Mouse (Mus musculus) myocyte (in vitro differentiated cells): Measurements from ENCODE around the gene Mgme1. TPM values are rescaled to one million over a fixed set of nuclear protein-coding genes. Genes with fewer than 3 reads are reported as not detected.

Experiments used
- H3K27me3 ChIP-seq: one replicate; pipeline ENCODE4 v1.6.1; 2011; ENCODE audit not compliant: control insufficient read depth, insufficient read depth, insufficient read length
- H3K36me3 ChIP-seq: one replicate; pipeline ENCODE4 v1.6.1; 2011; ENCODE audit not compliant: control insufficient read depth, insufficient read depth
- H3K4me2 ChIP-seq: one replicate; pipeline ENCODE4 v1.6.1; 2011; ENCODE audit warnings: low read depth, control low read depth
- H3K4me3 ChIP-seq: one replicate; pipeline ENCODE4 v1.5.1; 2011; ENCODE audit warnings: mild to moderate bottlenecking, control low read depth, moderate library complexity
- H3K79me2 ChIP-seq: one replicate; pipeline ENCODE4 v1.6.1; 2011; ENCODE audit not compliant: control insufficient read depth, insufficient read depth
- H3ac ChIP-seq: one replicate; pipeline ENCODE4 v1.6.1; 2011; ENCODE audit not compliant: control insufficient read depth, insufficient read length
- CEBPB ChIP-seq: IDR thresholded peaks from 2 replicates; pipeline ENCODE4 v1.6.1; 2011; ENCODE audit warnings: mild to moderate bottlenecking, moderate library complexity; ENCODE audit not compliant: poor library complexity, insufficient read depth, severe bottlenecking
- E2F4 ChIP-seq: IDR thresholded peaks from one replicate; pipeline ENCODE4 v1.6.1; 2011; ENCODE audit warnings: mild to moderate bottlenecking, control low read depth, moderate library complexity; ENCODE audit not compliant: insufficient read depth
- MAX ChIP-seq: IDR thresholded peaks from one replicate; pipeline ENCODE4 v1.6.1; 2011; ENCODE audit warnings: low read depth, mild to moderate bottlenecking, control low read depth
- MYOD1 ChIP-seq, 3 experiments: IDR thresholded peaks; one replicate each; pipeline ENCODE4 v1.6.1; 2011; ENCODE audit warnings: control low read depth in 2 of 3, low read depth in 2 of 3, mild to moderate bottlenecking in 2 of 3, moderate library complexity in 1 of 3; ENCODE audit not compliant: insufficient read length in 2 of 3, control insufficient read depth in 1 of 3
- MYOG ChIP-seq, 3 experiments: IDR thresholded peaks; one replicate each; pipeline ENCODE4 v1.6.1; 2011; ENCODE audit warnings: control low read depth in 2 of 3, low read depth in 2 of 3, mild to moderate bottlenecking in 2 of 3; ENCODE audit not compliant: insufficient read length in 2 of 3, control insufficient read depth in 1 of 3, insufficient read depth in 1 of 3
- POLR2A ChIP-seq: IDR thresholded peaks from one replicate; pipeline ENCODE4 v1.6.1; 2011; ENCODE audit warnings: low read depth, mild to moderate bottlenecking, control low read depth, moderate library complexity; ENCODE audit not compliant: insufficient read length
- POLR2AphosphoS2 ChIP-seq: IDR thresholded peaks from one replicate; pipeline ENCODE4 v1.6.1; 2011; ENCODE audit warnings: low read depth, control low read depth; ENCODE audit not compliant: insufficient read length
- REST ChIP-seq: IDR thresholded peaks from one replicate; pipeline ENCODE4 v1.6.1; 2011; ENCODE audit warnings: mild to moderate bottlenecking, control low read depth, moderate library complexity; ENCODE audit not compliant: insufficient read depth, insufficient read length
- SRF ChIP-seq: IDR thresholded peaks from one replicate; pipeline ENCODE4 v1.6.1; 2011; ENCODE audit warnings: low read depth; ENCODE audit not compliant: control insufficient read depth, insufficient read length
- TCF12 ChIP-seq: IDR thresholded peaks from one replicate; pipeline ENCODE4 v1.6.1; 2011; ENCODE audit warnings: mild to moderate bottlenecking, control low read depth; ENCODE audit not compliant: poor library complexity, insufficient read depth, severe bottlenecking
- TCF3 ChIP-seq: IDR thresholded peaks from one replicate; pipeline ENCODE4 v1.6.1; 2011; ENCODE audit warnings: low read depth, control low read depth; ENCODE audit not compliant: insufficient read length
- USF1 ChIP-seq: IDR thresholded peaks from one replicate; pipeline ENCODE4 v1.6.1; 2011; ENCODE audit warnings: low read depth, mild to moderate bottlenecking, control low read depth, moderate library complexity
- polyA plus RNA-seq: library from polyadenylated mRNA; unstranded; fragments of >200 nt; fragmentation: generic; extraction: Trizol; gene quantifications from one replicate; pipeline ENCODE4 v1.2.1, GENCODE M21; 2012; ENCODE audit warnings: missing spikeins

Mgme1 gene
- polyA plus RNA-seq, 1 experiment, result 3.7 TPM

DNA sequence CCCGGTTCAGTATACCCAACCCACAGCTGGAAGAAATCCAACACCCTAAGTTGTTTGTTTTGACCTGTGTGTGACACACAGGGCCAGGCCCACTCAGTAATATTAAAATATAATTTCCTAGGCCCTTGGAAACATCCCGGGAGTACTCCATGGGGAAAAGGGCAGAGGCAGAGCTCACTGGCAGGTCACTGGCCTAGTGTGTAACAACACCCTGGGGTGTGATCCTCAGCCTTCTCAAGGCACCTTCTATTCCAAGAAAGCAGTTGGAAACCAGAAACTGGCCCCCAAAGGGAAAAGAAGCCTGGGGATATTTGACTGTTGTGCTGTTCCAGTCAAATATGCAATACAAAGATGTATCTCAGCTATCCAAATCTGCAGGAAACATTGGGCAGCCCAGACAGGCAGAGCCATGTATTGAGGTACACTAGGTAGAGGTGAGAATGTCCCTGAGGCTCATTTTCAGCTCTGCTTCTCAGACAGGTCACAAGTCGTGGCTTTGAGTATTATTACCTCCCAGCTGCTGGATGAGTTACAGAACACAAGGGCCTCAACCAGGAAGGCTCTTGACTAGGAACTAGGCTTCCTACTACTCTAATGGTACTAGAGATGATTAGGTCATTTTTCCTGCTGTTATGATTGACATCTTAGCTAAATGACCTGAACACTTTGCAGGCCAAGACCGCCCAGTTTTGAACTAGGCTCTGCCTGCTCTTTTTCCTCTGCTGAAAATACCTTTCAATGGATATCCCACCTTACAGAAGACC lies 21.7 kb upstream of the Mgme1 start:
- no peak overlapping the region for H3K4me2 ChIP-seq
- peaks cover 45% of the 10 kb centered on the region for H3K36me3 ChIP-seq
- no peaks in the 10 kb centered on the region for H3K27me3 ChIP-seq
- TF ChIP-seq MAX, result no peak
- TF ChIP-seq POLR2AphosphoS2, result no peak
- no peak for TF ChIP-seq USF1
- TF ChIP-seq CEBPB, result no peak
- TF ChIP-seq MYOD1 (IDR thresholded peaks at IDR 0.05; ENCODE audit: control insufficient read depth in 1 of 3, insufficient read length in 2 of 3, low read depth in 2 of 3), result no peak
- H3K79me2 ChIP-seq, result no peaks in the 10 kb centered on the region
- no peak overlapping the region for H3K4me3 ChIP-seq
- H3ac ChIP-seq, result no peak overlapping the region

DNA sequence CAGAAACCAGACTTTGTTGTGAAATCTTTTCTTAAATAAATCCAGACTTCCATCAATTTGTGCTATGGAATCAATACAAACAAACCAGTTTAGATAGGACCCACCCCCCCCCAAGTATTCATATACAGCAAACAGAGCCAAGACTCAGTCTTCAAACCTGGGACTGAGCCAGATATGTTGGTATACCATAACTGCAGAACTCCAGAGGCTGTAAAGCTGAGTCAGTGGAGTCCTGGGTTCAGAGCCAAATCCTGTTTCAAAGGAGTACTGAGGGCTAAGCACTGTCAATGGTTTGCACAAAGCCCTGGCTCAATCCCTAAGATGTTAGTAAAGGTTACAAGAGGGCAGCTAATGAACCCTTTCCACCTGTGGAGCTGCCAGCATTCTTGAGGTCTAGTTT lies 20.4 kb upstream of the Mgme1 start:
- Histone ChIP-seq H3K4me2 (no peak overlapping the region), H3K79me2 (no peaks in the 10 kb centered on the region)
- no peak for TF ChIP-seq USF1
- TF ChIP-seq TCF3, result no peak
- no peak for TF ChIP-seq TCF12
- no peak for TF ChIP-seq POLR2A
- no peak for TF ChIP-seq CEBPB
- no peak for TF ChIP-seq REST
- TF ChIP-seq MYOD1 (IDR thresholded peaks at IDR 0.05; ENCODE audit: control insufficient read depth in 1 of 3, insufficient read length in 2 of 3, low read depth in 2 of 3), result no peak
- no peak for TF ChIP-seq MAX
- no peak for TF ChIP-seq MYOG (IDR thresholded peaks at IDR 0.05; ENCODE audit: control insufficient read depth in 1 of 3, insufficient read depth in 1 of 3, insufficient read length in 2 of 3, low read depth in 2 of 3)
- TF ChIP-seq E2F4, result no peak
- no peak for TF ChIP-seq SRF
- no peak for TF ChIP-seq POLR2AphosphoS2

DNA sequence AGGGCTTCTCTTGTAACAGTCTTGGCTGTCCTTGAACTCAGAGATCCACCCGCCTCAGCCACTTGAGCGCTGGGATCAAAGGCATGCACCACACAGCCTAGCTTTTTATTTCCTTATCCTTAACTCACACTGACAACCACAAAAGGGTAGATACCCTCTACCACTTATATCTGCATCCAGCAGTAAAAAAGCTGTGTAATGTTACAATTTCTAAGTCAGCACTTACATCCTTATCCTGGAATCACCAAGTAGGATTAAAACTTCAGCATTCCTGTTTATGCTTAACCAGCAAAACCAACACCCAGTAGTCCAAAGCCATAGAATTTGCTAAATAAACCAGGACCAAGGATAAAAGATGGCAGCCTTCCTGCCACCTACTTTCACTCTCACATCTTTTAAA lies 7.6 kb upstream of the Mgme1 start:
- Histone ChIP-seq H3K4me2 (no peak overlapping the region), H3K36me3 (peaks cover 36% of the 10 kb centered on the region), H3ac (no peak overlapping the region), H3K4me3 (no peak overlapping the region), H3K79me2 (peaks cover 96% of the 10 kb centered on the region), H3K27me3 (no peaks in the 10 kb centered on the region)
- TF ChIP-seq MYOD1 (IDR thresholded peaks at IDR 0.05; ENCODE audit: control insufficient read depth in 1 of 3, insufficient read length in 2 of 3, low read depth in 2 of 3), result no peak
- no peak for TF ChIP-seq USF1
- no peak for TF ChIP-seq POLR2A
- TF ChIP-seq CEBPB, result no peak
- TF ChIP-seq E2F4, result no peak
- no peak for TF ChIP-seq MAX
- no peak for TF ChIP-seq TCF12
- no peak for TF ChIP-seq POLR2AphosphoS2
- TF ChIP-seq SRF, result no peak
- no peak for TF ChIP-seq MYOG (IDR thresholded peaks at IDR 0.05; ENCODE audit: control insufficient read depth in 1 of 3, insufficient read depth in 1 of 3, insufficient read length in 2 of 3, low read depth in 2 of 3)
- no peak for TF ChIP-seq REST
- TF ChIP-seq TCF3, result no peak

More for the DNA sequence above, 20.4 kb upstream of the Mgme1 start:
- peaks cover 59% of the 10 kb centered on the region for H3K36me3 ChIP-seq
- no peak overlapping the region for H3K4me3 ChIP-seq
- H3ac ChIP-seq, result no peak overlapping the region
- no peaks in the 10 kb centered on the region for H3K27me3 ChIP-seq

DNA sequence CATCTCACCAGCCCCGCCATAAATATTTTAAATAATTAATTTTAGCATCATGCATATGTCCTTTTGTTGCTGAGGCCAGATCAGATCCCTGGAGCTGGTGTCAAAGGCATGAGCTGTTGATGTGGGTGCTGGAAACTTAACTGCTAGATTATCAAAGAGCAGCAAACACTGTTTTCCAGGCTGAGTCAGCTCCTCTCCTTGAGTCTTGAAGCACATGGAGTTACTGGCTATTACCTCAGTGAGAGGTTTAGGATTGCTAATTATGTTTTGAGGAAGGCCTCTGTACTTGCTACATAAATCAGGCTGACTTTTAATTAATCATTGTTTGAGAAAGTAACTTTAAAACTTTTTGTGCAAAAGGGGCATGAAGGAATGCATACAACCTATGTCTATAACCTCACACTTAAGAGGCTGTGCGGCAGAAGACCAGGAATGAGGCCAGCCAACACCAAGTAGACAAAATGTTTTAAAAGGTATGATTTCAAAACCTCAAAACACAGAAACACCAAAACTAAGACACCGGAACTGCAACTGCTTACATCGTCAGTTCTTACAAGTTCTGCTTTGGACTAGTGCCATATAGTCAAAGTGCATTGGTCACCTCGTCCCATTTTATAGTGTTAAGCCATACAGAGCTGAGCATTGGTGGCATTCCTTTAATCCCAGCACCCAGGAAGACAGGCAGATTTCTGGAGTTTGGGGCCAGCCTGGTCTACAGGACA lies 5.9 kb upstream of the Mgme1 start:
- Histone ChIP-seq H3K4me2 (no peak overlapping the region), H3K79me2 (peaks cover 99% of the 10 kb centered on the region), H3K36me3 (peaks cover 19% of the 10 kb centered on the region), H3K27me3 (no peaks in the 10 kb centered on the region), H3K4me3 (no peak overlapping the region), H3ac (no peak overlapping the region)
- 0 out of 2 replicates have a peak, but pooled peaks have one; percentile 13 for TF ChIP-seq CEBPB
- TF ChIP-seq MYOD1 (IDR thresholded peaks at IDR 0.05; ENCODE audit: control insufficient read depth in 1 of 3, insufficient read length in 2 of 3, low read depth in 2 of 3), result no peak
- no peak for TF ChIP-seq TCF12

DNA sequence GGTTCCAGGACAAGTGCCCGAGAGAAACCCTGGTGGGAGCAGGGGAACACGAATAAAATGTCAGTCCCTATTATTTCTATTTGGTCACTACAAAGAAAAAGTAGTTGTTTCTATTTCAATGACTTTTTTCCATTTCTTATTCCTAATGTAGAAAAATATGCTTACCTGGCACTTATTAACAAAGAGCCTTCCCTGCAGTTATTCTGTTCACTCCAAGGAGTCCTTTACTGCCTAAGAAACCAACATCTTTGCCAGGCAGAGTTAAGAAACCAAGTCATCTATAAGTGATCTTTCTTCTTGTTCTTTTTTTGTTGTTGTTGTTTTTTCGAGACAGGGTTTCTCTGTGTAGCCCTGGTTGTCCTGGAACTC lies 5.4 kb upstream of the Mgme1 start:
- Histone ChIP-seq H3K4me3 (no peak overlapping the region), H3K79me2 (peaks cover 100% of the 10 kb centered on the region), H3K4me2 (no peak overlapping the region), H3K36me3 (peaks cover 18% of the 10 kb centered on the region), H3K27me3 (no peaks in the 10 kb centered on the region), H3ac (no peak overlapping the region)
- TF ChIP-seq MAX, result no peak
- no peak for TF ChIP-seq SRF
- TF ChIP-seq E2F4, result no peak
- TF ChIP-seq REST, result no peak
- TF ChIP-seq POLR2AphosphoS2, result no peak
